Mouse (Mus musculus): ENCODE measurements around the gene Mansc1. TPM values are rescaled to one million over a fixed set of nuclear protein-coding genes. Genes with fewer than 3 reads are reported as not detected.

Mansc1 gene
- polyA plus RNA-seq, 1 experiment from 2014 or later = 1.2 TPM

DNA sequence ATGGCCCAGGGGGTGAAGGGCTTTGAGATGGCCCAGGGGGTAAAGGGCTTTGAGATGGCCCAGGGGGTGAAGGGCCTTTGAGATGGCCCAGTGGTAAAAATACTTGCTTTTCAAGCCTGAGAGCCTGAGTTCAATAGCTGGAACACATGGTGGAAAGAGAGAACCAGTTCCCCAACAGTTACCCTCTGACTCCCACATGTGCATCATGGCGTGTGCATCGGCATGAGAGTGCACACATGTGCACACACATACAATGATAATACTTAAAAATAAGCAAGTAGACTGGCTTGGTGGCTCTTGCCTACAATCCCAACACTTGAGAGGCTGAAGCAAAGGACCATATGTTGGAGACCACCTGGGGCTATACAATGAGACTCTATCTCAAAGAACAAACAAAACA is 47.7 kb downstream of the Mansc1 start:
- H3K4me1 ChIP-seq = no peaks in the 10 kb centered on the region
- no peak overlapping the region for H3K9ac ChIP-seq
- no peak overlapping the region for H3K4me2 ChIP-seq (replicated peaks)
- 93% methylated on average over 2 of the region's 2 CpGs for WGBS
- H3K27ac ChIP-seq = no peak overlapping the region
- H3K9me3 ChIP-seq = 0 out of 2 replicates have a peak, but pooled peaks cover 6% of the 10 kb centered on the region
- no peaks in the 10 kb centered on the region for H3K27me3 ChIP-seq (replicated peaks)
- H3K36me3 ChIP-seq = no peaks in the 10 kb centered on the region
- ATAC-seq (ENCODE audit: low FRiP score, low read depth) = no peak
- H3K4me3 ChIP-seq = no peak overlapping the region

DNA sequence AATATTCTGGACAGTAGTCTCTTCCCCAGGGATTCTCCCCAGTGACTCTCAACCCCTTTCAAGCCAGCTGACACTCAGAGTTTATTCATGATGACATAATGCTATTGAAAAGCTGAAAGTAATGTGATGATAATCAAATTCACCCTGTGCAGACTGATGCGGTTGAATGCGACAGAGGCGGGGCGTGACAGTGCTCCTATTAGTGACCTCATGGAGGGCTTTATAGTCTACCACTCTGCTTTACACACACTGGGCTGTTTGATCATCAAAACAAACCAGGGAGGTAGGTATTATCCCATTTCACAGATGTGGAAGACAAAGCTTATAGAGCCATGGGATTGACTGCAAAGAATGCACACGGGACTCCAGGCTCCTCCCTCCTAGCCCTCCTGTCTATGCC is 50.2 kb downstream of the Mansc1 start:
- H3K4me1 ChIP-seq = no peaks in the 10 kb centered on the region
- no peak overlapping the region for H3K4me3 ChIP-seq
- WGBS = 50% methylated on average over 5 of the region's 5 CpGs
- H3K27ac ChIP-seq = no peak overlapping the region
- H3K27me3 ChIP-seq (replicated peaks) = no peaks in the 10 kb centered on the region
- 0 out of 2 replicates have a peak, but pooled peaks cover 6% of the 10 kb centered on the region for H3K9me3 ChIP-seq
- no peak overlapping the region for H3K9ac ChIP-seq
- ATAC-seq (ENCODE audit: low FRiP score, low read depth) = no peak
- no peak overlapping the region for H3K4me2 ChIP-seq (replicated peaks)
- no peaks in the 10 kb centered on the region for H3K36me3 ChIP-seq

DNA sequence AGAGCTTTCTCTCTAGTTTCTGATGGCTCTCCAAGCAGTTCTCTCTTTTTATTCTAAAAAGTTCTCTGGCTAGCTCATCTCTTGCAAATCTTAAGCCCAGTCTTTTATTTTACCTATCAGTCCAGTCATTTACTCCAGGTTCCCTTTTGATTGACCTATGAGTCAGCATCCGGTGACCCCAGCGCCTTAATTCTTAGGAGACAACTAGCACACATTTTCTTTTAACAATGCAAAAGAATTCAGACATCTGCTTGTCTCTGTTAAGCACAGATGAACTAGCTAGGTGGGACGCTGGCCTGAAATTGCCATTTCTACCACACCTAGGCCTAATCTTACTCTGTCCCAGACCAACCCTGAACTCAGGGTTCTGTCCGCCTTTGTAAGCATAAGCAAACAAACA is 52.8 kb downstream of the Mansc1 start:
- no peaks in the 10 kb centered on the region for H3K36me3 ChIP-seq
- no peak overlapping the region for H3K4me3 ChIP-seq
- no peaks in the 10 kb centered on the region for H3K9me3 ChIP-seq
- WGBS = 92% methylated on average over 4 of the region's 4 CpGs
- H3K27ac ChIP-seq = no peak overlapping the region
- no peak overlapping the region for H3K9ac ChIP-seq
- ATAC-seq (ENCODE audit: low FRiP score, low read depth) = no peak
- no peaks in the 10 kb centered on the region for H3K4me1 ChIP-seq
- H3K27me3 ChIP-seq (replicated peaks) = no peaks in the 10 kb centered on the region
- no peak overlapping the region for H3K4me2 ChIP-seq (replicated peaks)

DNA sequence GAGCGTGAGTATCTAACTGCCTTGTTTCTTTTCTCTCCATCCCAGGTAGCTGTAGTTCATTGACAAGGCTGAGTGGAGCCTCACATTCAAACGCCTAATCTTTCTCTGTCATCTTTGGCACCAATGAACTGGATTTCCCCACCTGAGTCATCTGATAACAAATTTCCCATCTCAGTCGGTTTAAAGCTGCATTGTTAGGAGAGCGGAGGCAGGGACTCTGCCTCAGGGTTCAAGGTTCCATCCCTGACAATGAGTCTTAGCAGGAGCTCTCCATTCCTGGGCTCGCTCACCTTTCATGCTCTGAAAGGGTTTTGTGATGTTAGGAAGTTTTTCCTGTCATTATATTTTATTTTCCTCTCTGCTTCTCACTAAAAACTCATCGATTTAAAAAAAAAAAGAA is 54.2 kb downstream of the Mansc1 start:
- ATAC-seq (ENCODE audit: low FRiP score, low read depth) = no peak
- no peak overlapping the region for H3K4me3 ChIP-seq
- no peak overlapping the region for H3K4me2 ChIP-seq (replicated peaks)
- WGBS = 65% methylated on average over 6 of the region's 6 CpGs
- H3K9ac ChIP-seq = no peak overlapping the region
- H3K4me1 ChIP-seq = no peaks in the 10 kb centered on the region
- no peaks in the 10 kb centered on the region for H3K27me3 ChIP-seq (replicated peaks)
- H3K27ac ChIP-seq = no peak overlapping the region
- no peaks in the 10 kb centered on the region for H3K9me3 ChIP-seq
- no peaks in the 10 kb centered on the region for H3K36me3 ChIP-seq

DNA sequence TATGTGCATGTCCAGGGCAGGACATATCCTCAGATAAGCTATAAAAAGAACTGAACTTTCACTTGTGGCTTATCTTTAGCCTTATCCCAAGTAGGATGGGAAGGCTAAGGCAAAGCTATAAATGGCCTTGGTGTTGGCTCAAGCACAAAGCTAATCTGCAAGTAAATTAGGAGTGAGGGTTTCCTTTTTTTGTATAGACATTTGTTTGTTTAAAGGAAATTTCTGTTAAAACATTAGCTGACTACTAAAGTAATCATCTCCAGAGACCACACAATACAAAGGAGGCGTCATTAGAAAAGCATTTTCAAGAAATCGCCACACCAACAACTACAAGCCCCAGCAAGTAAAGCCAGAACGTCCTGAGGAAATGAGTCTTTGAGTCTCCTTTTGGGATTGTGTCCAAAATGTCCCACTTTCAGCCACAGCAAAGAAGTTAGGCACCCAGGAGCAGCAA is 57.0 kb downstream of the Mansc1 start:
- no peak overlapping the region for H3K27ac ChIP-seq
- no peaks in the 10 kb centered on the region for H3K9me3 ChIP-seq
- no peaks in the 10 kb centered on the region for H3K36me3 ChIP-seq
- no peak overlapping the region for H3K4me2 ChIP-seq (replicated peaks)
- no peak for ATAC-seq (ENCODE audit: low FRiP score, low read depth)
- no peaks in the 10 kb centered on the region for H3K27me3 ChIP-seq (replicated peaks)
- H3K9ac ChIP-seq = no peak overlapping the region
- H3K4me1 ChIP-seq = no peaks in the 10 kb centered on the region
- no peak overlapping the region for H3K4me3 ChIP-seq
- 81% methylated on average over 3 of the region's 3 CpGs for WGBS

DNA sequence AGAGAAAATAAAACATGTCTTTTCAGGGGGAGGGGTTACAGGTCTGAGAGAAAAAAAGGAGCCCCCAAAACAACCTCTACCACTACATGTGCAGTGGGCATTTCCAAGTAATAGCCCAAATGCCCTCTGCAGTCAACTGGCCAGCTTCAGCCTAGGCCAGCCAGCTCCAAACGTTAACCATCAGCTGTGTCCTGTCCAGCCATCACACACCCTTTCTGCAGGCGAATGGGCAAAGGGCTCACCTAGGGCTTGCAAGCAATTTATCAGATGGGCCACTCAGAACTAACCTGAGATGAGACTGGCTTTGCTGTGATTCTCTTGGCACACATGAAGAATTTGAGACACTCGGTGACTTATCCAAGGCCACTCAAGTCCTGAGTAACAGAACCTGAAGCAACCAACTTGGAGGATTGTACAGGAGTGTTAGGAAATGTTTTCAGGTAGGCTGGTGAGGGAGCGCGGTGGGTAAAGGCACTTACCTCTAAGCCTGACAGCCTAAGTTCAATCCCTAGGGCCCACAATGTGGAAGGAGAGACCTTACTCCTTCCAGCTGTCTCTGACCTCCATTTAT is 64.2 kb downstream of the Mansc1 start:
- WGBS = 70% methylated on average over 5 of the region's 5 CpGs
- no peak for ATAC-seq (ENCODE audit: low FRiP score, low read depth)
- Histone ChIP-seq H3K27me3 (replicated peaks) (no peaks in the 10 kb centered on the region), H3K27ac (no peak overlapping the region), H3K9ac (no peak overlapping the region), H3K4me3 (no peak overlapping the region), H3K4me1 (peaks cover 17% of the 10 kb centered on the region), H3K4me2 (replicated peaks) (no peak overlapping the region), H3K36me3 (no peaks in the 10 kb centered on the region), H3K9me3 (no peaks in the 10 kb centered on the region)

DNA sequence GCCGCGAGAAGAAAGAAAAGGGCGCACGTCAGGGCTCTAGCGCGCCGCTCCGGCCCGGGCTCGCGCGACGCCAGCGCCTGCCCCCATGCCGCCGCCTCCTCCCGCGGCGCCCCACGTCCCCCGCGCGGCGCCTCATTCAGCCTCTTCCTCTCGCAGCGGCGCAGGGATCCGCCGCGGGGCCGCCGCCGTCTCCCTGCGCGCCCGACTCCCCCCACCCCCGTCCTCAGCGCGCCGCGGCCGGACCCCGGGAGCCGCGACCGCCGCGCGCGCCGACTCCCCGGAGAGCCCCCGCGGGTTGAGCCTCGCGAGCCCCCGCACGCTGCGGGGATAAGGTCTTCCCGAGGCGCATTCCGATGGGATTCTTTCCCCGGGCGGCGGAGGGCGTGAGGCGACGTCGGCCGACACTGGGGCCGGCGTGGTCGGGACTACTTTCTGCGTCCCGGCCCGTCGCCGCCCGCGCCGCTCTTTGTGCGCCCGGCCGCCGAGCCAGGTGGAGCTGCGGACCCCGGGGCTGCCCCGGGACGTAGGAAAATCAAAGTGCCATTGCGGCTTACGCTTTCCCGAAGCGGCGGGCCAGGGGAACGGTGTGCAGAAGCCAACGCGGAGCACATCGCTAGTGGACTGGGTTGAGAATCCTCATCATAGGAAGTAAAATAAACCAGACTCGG is 65.3 kb downstream of the Mansc1 start, which contains the start of gene Lrp6:
TSS of gene Lrp6 (minus strand) at position 148 of the 668 bp plus-strand sequence.
- Histone ChIP-seq H3K9ac (peak within 1 kb of the TSS; percentile 98), H3K4me1 (peaks cover 17% of the 10 kb centered on the region), H3K36me3 (no peaks in the 10 kb centered on the region), H3K27me3 (replicated peaks) (no peaks in the 10 kb centered on the region), H3K9me3 (no peaks in the 10 kb centered on the region), H3K4me2 (replicated peaks) (peak within 1 kb of the TSS; percentile 76), H3K27ac (peak within 1 kb of the TSS; percentile 99), H3K4me3 (peak within 1 kb of the TSS; percentile 80)
- under 1% methylated on average over 95 of the region's 99 CpGs for WGBS
- peak; percentile 93 for ATAC-seq (ENCODE audit: low FRiP score, low read depth)

DNA sequence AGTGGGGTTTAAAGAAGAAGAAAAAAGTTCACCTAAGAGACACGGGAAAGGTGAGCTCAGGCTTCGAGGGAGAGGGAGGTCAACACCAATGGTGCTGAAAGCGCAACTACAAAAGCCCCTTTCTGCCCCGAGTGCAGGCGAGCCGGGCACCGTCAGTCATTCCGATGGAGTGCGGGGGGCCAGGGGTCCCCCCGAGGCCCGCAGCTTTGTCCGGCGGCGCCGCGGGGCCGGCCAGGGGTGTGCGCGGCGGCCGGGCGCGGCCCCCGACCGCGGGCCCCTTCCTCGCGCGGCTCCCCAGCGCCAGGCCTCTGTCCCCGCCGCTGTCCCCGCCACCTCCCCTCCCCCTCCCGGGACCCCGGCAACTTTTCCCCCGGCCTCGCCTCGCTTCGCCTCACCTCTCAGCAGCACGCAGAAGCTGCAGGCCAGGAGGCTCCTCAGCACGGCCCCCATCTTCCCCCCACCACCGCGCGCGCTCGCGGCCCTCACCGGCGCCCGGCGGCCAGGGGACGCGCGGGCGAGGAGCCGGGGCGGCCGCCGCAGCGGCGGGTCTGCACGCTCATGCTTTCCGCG is 66.0 kb downstream of the Mansc1 start:
- no peaks in the 10 kb centered on the region for H3K9me3 ChIP-seq
- peak overlapping the region; percentile 99 for H3K27ac ChIP-seq
- no peaks in the 10 kb centered on the region for H3K36me3 ChIP-seq
- peak; percentile 71 for ATAC-seq (ENCODE audit: low FRiP score, low read depth)
- peaks cover 17% of the 10 kb centered on the region for H3K4me1 ChIP-seq
- H3K9ac ChIP-seq = peak overlapping the region; percentile 98
- no peaks in the 10 kb centered on the region for H3K27me3 ChIP-seq (replicated peaks)
- H3K4me2 ChIP-seq (replicated peaks) = peak overlapping the region; percentile 76
- whole genome bisulfite sequencing = 1% methylated on average over 58 of the region's 64 CpGs
- peak overlapping the region; percentile 80 for H3K4me3 ChIP-seq

DNA sequence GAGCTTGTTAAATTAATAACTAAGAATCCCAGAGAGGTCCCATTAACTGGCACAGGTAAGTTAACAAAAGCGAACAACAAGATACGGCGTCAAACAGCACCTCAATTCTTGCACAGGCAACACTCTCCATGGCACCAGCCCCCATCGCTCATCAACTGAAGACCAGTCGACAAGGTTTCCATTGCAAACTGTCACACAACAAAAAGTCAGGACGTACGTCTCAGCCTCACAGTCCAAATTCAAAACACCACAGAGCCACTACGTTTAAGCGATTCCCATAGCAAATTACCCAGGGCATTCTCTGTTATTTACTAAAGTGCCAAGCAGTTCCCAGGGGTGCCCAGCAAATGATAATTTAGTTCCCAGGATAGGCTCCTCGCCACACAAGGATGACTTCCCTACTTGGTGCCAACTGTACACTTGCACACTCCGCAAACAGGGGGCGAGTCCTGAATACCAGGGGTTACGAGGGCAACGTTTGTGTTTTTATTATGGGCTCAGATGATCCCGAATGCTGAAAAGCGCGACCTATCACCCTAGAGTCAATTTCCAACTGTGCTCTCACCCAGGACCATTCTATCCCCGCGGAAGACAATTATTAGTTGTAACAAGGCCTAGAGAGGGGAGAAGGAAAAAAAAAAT is 66.6 kb downstream of the Mansc1 start:
- 2% methylated on average over 19 of the region's 19 CpGs for WGBS
- Histone ChIP-seq H3K36me3 (no peaks in the 10 kb centered on the region), H3K4me1 (peaks cover 17% of the 10 kb centered on the region), H3K4me3 (peak overlapping the region; percentile 80), H3K9ac (peak overlapping the region; percentile 98), H3K9me3 (no peaks in the 10 kb centered on the region), H3K4me2 (replicated peaks) (peak overlapping the region; percentile 76), H3K27ac (peak overlapping the region; percentile 99; the same call in 1 of the 2 replicates), H3K27me3 (replicated peaks) (no peaks in the 10 kb centered on the region)
- ATAC-seq (ENCODE audit: low FRiP score, low read depth) = no peak

DNA sequence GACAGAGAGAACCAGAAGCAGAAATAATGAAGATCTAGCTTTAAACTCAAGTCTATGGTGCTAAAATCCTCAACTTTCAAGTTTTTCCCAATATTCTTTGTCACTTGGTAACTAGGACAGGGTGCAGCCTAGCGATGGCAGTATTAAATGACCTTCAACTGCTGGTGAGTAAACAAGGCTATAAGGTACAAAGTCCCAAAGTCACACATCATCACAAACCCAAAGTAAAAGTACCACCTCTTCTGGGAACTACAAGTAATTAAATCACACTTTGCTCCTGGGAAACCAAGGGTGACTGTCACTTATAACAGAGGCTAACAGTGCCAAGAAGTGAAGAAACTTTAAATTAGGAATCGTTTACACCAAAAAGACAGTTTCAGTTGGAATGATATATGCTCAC is 67.7 kb downstream of the Mansc1 start:
- no peak for ATAC-seq (ENCODE audit: low FRiP score, low read depth)
- Histone ChIP-seq H3K9ac (no peak overlapping the region), H3K27me3 (replicated peaks) (no peaks in the 10 kb centered on the region), H3K36me3 (no peaks in the 10 kb centered on the region), H3K9me3 (no peaks in the 10 kb centered on the region), H3K27ac (no peak overlapping the region), H3K4me1 (peaks cover 19% of the 10 kb centered on the region), H3K4me3 (no peak overlapping the region), H3K4me2 (replicated peaks) (peak overlapping the region; percentile 76)
- 63% methylated on average over 2 of the region's 2 CpGs for WGBS

DNA sequence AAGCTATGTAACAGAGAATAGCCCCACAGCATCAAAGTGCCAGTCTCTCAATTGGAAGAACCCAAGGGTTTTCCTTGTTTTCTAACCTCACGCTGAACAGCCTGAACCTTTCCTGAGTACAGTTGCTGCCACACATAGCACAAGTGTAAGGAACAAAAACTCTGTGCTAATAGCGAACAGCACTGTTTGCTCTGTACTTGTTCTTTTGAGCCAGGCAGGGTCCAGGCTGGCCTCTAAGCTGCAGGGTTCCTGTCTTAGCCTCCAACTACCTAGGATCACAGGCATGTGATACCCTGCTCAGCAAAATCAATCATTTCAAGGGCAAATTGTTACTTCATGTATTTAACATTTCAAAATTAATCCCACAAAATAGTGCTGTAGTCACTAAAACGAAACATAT is 72.7 kb downstream of the Mansc1 start:
- ATAC-seq (ENCODE audit: low FRiP score, low read depth) = no peak
- Histone ChIP-seq H3K9ac (no peak overlapping the region), H3K4me1 (peaks cover 8% of the 10 kb centered on the region), H3K27ac (no peak overlapping the region), H3K36me3 (no peaks in the 10 kb centered on the region), H3K27me3 (replicated peaks) (no peaks in the 10 kb centered on the region), H3K9me3 (no peaks in the 10 kb centered on the region), H3K4me2 (replicated peaks) (no peak overlapping the region), H3K4me3 (no peak overlapping the region)
- 73% methylated on average over 3 of the region's 3 CpGs for WGBS
